Mouse (Mus musculus) kidney, postnatal 0 days (tissue): ENCODE measurements at regions not wholly inside any gene's neighbourhood (a gene's known extent, or its start where the extent isn't known, plus 50 kb on each side); places are given as distances from the start of the nearest gene placed in this dataset.

ENCODE experiments used
- ATAC-seq: fragments of 200-750 bp; cut with Nextera tagmentation; replicated peaks from 2 replicates; pipeline ENCODE4 v1.8.0; 2017; ENCODE audit warnings: low read depth, moderate number of reproducible peaks, moderate TSS enrichment, moderate library complexity; ENCODE audit not compliant: low FRiP score
- DNase-seq: peaks from one replicate; pipeline ENCODE4 v3.0.0-alpha.2; 2016; ENCODE audit warnings: low spot score
- H3K27ac ChIP-seq: fragments of 300-500 bp; sonication (generic); 2 replicates; pipeline ENCODE4 v1.5.1; 2014; ENCODE audit warnings: mild to moderate bottlenecking
- H3K27me3 ChIP-seq: fragments of 300-500 bp; sonication (generic); 2 replicates; pipeline ENCODE4 v1.6.1; 2014; ENCODE audit warnings: low read length, mixed read lengths; ENCODE audit not compliant: insufficient read depth
- H3K36me3 ChIP-seq: fragments of 300-500 bp; sonication (generic); 2 replicates; pipeline ENCODE4 v1.6.1; 2014; ENCODE audit warnings: low read length, mixed read lengths; ENCODE audit not compliant: insufficient read depth
- H3K4me1 ChIP-seq: fragments of 300-500 bp; sonication (generic); replicated peaks from 2 replicates; pipeline ENCODE4 v1.6.1; 2014; ENCODE audit warnings: antibody characterized with exemption, low read length, mixed read lengths; ENCODE audit not compliant: insufficient read depth
- H3K4me2 ChIP-seq: fragments of 300-500 bp; sonication (generic); 2 replicates; pipeline ENCODE4 v1.6.1; 2014; ENCODE audit warnings: mild to moderate bottlenecking, low read length, moderate library complexity, mixed read lengths
- H3K4me3 ChIP-seq: fragments of 300-500 bp; sonication (generic); replicated peaks from 2 replicates; pipeline ENCODE4 v1.5.1; 2014; ENCODE audit warnings: low read depth, low read length
- H3K9ac ChIP-seq: fragments of 300-500 bp; sonication (generic); 2 replicates; pipeline ENCODE4 v1.6.1; 2014; ENCODE audit warnings: low read depth, low read length
- H3K9me3 ChIP-seq: fragments of 300-500 bp; sonication (generic); replicated peaks from 2 replicates; pipeline ENCODE4 v1.6.1; 2016; ENCODE audit warnings: low read length, inconsistent platforms, mixed read lengths
- CTCF ChIP-seq: IDR thresholded peaks from 2 replicates; pipeline ENCODE4 v1.5.1; 2016; ENCODE audit warnings: antibody characterized with exemption, low read depth, mild to moderate bottlenecking, moderate library complexity
- WGBS: fragments of 180-500 bp; shearing (Covaris S2); extraction: QIAGEN DNeasy Blood & Tissue Kit; methylation state at CpG from one replicate; pipeline ENCODE4 v1.1.7; 2014; 5-methylcytosine and 5-hydroxymethylcytosine counted together

DNA sequence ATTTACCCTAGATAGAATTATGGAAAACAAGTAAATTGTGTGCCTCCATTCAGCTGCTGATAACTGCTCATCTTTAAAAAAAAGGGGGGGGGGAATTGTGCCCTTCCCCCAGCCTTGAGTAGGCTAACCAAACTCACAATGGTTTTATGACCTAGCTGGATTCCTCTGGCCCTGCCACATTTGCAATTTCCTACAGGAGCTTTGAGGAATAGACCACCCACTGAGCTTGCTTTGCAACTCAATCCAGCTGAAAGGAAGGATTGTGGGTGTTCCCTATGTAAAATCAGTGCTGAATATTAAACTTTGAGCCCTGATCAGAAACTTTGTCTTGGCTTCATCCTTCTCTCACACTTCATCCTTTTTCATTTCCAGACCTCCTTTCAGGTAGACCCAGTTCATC is 365.2 kb upstream of the Xrcc4 start:
- Histone ChIP-seq H3K4me2 (no peak overlapping the region), H3K27me3 (no peaks in the 10 kb centered on the region), H3K9me3 (no peaks in the 10 kb centered on the region; the same call in 1 of the 2 replicates), H3K36me3 (no peaks in the 10 kb centered on the region), H3K4me1 (no peaks in the 10 kb centered on the region), H3K9ac (no peak overlapping the region), H3K27ac (no peak overlapping the region), H3K4me3 (no peak overlapping the region)
- ATAC-seq (no peak), DNase-seq (no peak)
- TF ChIP-seq CTCF: no peak

DNA sequence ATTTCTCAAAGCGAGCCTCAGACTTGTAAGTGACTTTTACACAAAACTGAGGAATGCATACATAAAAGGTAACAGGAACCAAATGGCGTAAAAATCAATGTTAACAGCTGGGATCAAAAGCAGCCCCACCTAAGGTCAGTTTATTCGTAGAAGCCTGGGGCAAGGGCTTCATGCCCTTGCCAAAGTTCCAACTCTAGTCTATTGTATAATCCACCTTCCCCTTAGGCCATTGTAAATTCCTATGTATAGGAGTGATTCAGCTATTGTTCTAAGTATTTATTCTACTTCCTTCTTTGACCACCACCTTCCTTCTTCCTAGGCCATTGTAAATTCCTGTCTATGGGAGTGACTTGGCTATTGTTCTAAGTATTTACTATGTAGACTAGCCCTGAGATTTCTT is 337.5 kb upstream of the Xrcc4 start:
- 85% methylated on average over 3 of the region's 3 CpGs for WGBS
- DNase-seq (no peak), ATAC-seq (no peak)
- Histone ChIP-seq H3K36me3 (no peaks in the 10 kb centered on the region), H3K4me3 (no peak overlapping the region), H3K27me3 (no peaks in the 10 kb centered on the region), H3K27ac (no peak overlapping the region), H3K4me2 (no peak overlapping the region), H3K9ac (no peak overlapping the region), H3K9me3 (no peaks in the 10 kb centered on the region), H3K4me1 (no peaks in the 10 kb centered on the region)
- no peak for TF ChIP-seq CTCF

DNA sequence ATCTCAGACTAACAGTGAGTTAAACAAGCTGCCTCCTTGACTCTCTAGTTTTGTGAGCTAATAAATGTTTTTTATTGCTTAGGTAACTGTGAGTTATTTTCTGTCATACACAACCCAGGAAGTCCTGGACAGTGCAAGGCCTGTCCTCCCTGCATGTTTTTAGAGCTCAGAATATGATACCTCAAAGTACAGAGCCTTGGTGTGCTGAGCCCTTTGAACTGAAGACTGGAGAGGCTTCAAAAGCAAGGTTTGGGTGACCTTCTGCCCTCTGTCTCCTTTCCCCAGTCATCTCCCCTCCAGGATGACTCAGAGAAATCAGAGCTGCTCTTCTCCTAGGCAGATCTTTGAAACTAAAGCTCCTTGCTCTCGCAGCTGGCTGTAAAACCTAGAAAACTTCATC is 336.0 kb upstream of the Xrcc4 start:
- no peak for TF ChIP-seq CTCF
- ATAC-seq (peak; percentile 90), DNase-seq (peak; percentile 80)
- WGBS: 39% methylated on average over 1 of the region's 1 CpGs
- Histone ChIP-seq H3K4me1 (no peaks in the 10 kb centered on the region), H3K9ac (no peak overlapping the region), H3K4me2 (no peak overlapping the region), H3K36me3 (no peaks in the 10 kb centered on the region), H3K27ac (no peak overlapping the region), H3K4me3 (no peak overlapping the region), H3K27me3 (no peaks in the 10 kb centered on the region), H3K9me3 (no peaks in the 10 kb centered on the region)

DNA sequence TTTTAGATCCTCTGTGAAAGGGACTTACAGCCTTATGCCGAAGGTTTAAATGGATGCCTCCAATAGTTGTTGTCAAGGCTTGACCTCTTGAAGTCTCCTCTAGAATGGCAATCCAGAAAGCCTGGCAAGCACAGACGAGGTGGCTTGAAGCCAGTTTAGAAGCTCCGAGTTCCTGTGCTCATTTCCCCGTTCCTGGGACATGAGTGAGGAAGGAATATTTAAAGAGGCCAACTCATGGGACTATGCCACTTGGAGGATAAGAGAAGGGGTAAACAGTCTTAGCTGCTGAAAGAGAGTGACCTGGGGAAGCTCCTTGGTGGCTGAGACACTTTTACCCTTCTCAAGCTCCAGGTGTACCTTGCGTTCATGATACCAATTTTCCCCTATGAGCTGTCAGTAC is 335.1 kb upstream of the Xrcc4 start:
- Histone ChIP-seq H3K4me1 (no peaks in the 10 kb centered on the region), H3K27me3 (no peaks in the 10 kb centered on the region), H3K9me3 (no peaks in the 10 kb centered on the region), H3K27ac (no peak overlapping the region), H3K4me3 (no peak overlapping the region), H3K36me3 (no peaks in the 10 kb centered on the region), H3K4me2 (no peak overlapping the region), H3K9ac (no peak overlapping the region)
- WGBS: 85% methylated on average over 5 of the region's 5 CpGs
- TF ChIP-seq CTCF: no peak
- DNase-seq (no peak), ATAC-seq (no peak)

DNA sequence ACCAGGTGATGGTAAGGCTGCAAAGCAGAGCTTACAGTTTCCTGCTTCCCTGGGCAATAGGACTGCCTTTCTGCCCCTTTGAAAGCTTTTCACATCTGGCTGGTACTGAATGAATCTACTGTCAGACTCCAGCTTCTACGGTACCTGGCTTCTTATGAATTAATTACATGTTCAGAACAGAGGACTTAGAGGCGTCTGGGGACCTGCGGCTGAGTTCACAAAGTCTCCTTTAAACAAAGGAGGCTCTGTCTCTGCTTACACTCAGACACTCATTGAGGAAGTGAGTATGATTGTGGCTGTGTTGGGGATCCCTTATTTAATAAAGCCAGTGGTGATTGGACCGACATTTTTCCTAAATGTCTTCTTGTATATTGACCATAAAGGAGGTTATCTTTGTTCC is 331.6 kb upstream of the Xrcc4 start:
- H3K4me2 ChIP-seq: no peak overlapping the region
- no peak overlapping the region for H3K9ac ChIP-seq
- H3K36me3 ChIP-seq: no peaks in the 10 kb centered on the region
- no peaks in the 10 kb centered on the region for H3K4me1 ChIP-seq
- ATAC-seq (no peak), DNase-seq (no peak)
- TF ChIP-seq CTCF: no peak
- H3K27ac ChIP-seq: no peak overlapping the region
- H3K9me3 ChIP-seq: no peaks in the 10 kb centered on the region
- 52% methylated on average over 4 of the region's 4 CpGs for WGBS
- H3K4me3 ChIP-seq: no peak overlapping the region
- H3K27me3 ChIP-seq: no peaks in the 10 kb centered on the region

DNA sequence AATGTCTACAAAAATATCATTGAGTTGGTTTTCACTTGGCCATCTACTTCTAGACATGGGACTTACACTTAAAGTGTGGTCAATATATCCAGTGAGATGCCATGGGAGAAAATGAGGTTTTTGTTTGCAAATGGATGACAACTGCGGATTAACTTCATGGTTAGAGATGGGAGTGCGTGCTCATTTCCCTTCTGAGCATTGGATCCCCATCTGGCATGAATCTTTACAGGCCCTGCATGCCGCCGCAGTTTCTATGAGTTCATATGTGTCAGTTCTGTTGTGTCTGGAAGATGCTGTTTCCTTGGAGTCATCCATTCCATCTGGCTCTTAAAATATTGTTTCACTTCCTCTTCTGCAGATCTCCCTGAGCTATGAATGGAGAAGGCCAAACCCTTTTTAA is 315.0 kb upstream of the Xrcc4 start:
- no peak for TF ChIP-seq CTCF

DNA sequence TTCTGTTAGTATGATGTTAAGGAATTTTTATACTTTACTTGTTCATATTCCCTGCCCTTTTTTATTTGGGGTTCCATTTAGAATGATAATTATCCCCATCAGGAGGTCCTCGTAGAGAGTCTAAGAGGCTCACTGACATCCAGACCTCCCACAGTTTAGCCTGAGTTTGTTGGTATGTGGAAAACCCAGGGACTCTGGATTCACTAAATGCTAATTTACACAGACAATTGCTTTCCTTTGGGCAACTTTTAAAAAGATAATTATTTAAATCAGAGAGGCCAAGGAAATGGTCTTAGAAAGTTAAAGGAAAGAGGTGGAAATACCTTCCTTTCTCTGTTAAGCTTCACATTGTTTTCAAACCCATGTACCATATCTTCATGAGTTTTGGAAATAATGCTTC is 312.7 kb upstream of the Xrcc4 start:
- DNase-seq (no peak), ATAC-seq (no peak)
- no peaks in the 10 kb centered on the region for H3K36me3 ChIP-seq
- H3K27ac ChIP-seq: no peak overlapping the region
- no peak overlapping the region for H3K9ac ChIP-seq
- no peaks in the 10 kb centered on the region for H3K4me1 ChIP-seq
- TF ChIP-seq CTCF: no peak
- WGBS: 49% methylated on average over 1 of the region's 1 CpGs
- H3K27me3 ChIP-seq: no peaks in the 10 kb centered on the region
- H3K9me3 ChIP-seq: no peaks in the 10 kb centered on the region
- no peak overlapping the region for H3K4me2 ChIP-seq
- no peak overlapping the region for H3K4me3 ChIP-seq

More for the DNA sequence above, 315.0 kb upstream of the Xrcc4 start:
- Histone ChIP-seq H3K4me1 (no peaks in the 10 kb centered on the region), H3K36me3 (no peaks in the 10 kb centered on the region), H3K27me3 (no peaks in the 10 kb centered on the region), H3K9ac (no peak overlapping the region), H3K9me3 (no peaks in the 10 kb centered on the region), H3K4me3 (no peak overlapping the region), H3K27ac (no peak overlapping the region), H3K4me2 (no peak overlapping the region)
- DNase-seq (no peak), ATAC-seq (no peak)
- WGBS: 91% methylated on average over 4 of the region's 4 CpGs
